Mouse (Mus musculus): ENCODE data around the gene Podxl. TPM values are rescaled to one million over a fixed set of nuclear protein-coding genes. Genes with fewer than 3 reads are reported as not detected.

Podxl gene
- polyA plus RNA-seq, 2 experiments, result 5.8 to 8.9 TPM

DNA sequence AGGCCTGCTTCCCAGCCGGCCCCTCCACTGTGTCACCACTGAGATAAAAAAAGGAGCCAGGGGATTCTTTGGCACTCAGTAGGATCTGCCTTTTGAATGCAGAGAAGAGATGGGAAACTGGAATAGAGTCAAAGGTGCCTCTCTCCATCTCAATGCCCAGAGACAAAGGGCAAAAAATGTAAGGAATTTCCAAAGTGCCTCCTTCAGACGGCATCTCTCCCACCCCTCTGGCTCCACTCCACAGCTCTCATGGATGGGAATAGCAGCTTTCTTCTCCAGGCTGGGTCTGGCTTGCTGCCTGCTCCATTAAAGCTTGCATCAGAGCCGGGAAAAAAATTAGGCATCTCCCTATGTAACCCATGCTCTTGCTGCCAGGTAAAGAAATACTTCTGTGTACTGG is 37.4 kb upstream of the Podxl start:
- 18% methylated on average over 3 of the region's 3 CpGs for WGBS
- H3K27ac ChIP-seq (replicated peaks; ENCODE audit: low read depth, low read length), result no peak overlapping the region
- no peaks in the 10 kb centered on the region for H3K9me3 ChIP-seq (ENCODE audit: control insufficient read depth, low read length)
- no peak overlapping the region for H3K4me2 ChIP-seq (replicated peaks; ENCODE audit: low read depth, low read length, severe bottlenecking)
- DNase-seq (ENCODE audit: low spot score) (peak; percentile 51), ATAC-seq (ENCODE audit: low FRiP score, low read depth) (no peak)
- no peaks in the 10 kb centered on the region for H3K36me3 ChIP-seq (ENCODE audit: control insufficient read depth, insufficient read depth, low read length)
- H3K4me1 ChIP-seq (ENCODE audit: control insufficient read depth, insufficient read depth, low read length), result peaks cover 29% of the 10 kb centered on the region
- no peaks in the 10 kb centered on the region for H3K27me3 ChIP-seq (ENCODE audit: control insufficient read depth, insufficient read depth, low read length)
- no peak overlapping the region for H3K4me3 ChIP-seq (replicated peaks; ENCODE audit: low read length)
- no peak for TF ChIP-seq POLR2A (IDR thresholded peaks at IDR 0.05; ENCODE audit: borderline replicate concordance, extremely low read depth, insufficient read depth, insufficient read length)
- no peak overlapping the region for H3K9ac ChIP-seq (ENCODE audit: low read depth, low read length, severe bottlenecking)

DNA sequence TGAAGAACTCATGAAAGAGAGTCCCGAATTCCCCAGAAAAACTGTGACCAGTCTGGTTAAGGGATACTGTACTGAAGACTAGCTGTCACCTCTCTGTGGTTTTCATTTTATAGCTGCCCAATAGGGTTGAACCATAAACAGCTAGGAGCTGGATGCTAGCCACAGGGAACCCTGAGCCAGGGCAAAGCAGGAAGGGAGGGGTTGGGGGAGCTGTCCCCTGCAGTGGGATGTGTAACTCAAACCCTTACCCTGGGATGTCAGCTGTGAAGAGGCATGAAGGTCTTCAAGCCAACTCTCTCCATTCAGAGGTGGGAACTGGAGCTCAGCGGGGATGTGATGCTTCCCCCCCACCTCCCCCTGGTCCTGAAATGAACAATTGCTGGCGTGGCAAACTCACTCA is 36.1 kb upstream of the Podxl start:
- whole genome bisulfite sequencing, result 22% methylated on average over 3 of the region's 3 CpGs
- no peaks in the 10 kb centered on the region for H3K9me3 ChIP-seq (ENCODE audit: control insufficient read depth, low read length)
- H3K4me2 ChIP-seq (replicated peaks; ENCODE audit: low read depth, low read length, severe bottlenecking), result no peak overlapping the region
- no peaks in the 10 kb centered on the region for H3K27me3 ChIP-seq (ENCODE audit: control insufficient read depth, insufficient read depth, low read length)
- no peak overlapping the region for H3K9ac ChIP-seq (ENCODE audit: low read depth, low read length, severe bottlenecking)
- TF ChIP-seq POLR2A (IDR thresholded peaks at IDR 0.05; ENCODE audit: borderline replicate concordance, extremely low read depth, insufficient read depth, insufficient read length), result no peak
- peaks cover 29% of the 10 kb centered on the region for H3K4me1 ChIP-seq (ENCODE audit: control insufficient read depth, insufficient read depth, low read length)
- no peak for DNase-seq (ENCODE audit: low spot score)
- no peak for ATAC-seq (ENCODE audit: low FRiP score, low read depth)
- H3K27ac ChIP-seq (replicated peaks; ENCODE audit: low read depth, low read length), result no peak overlapping the region
- H3K36me3 ChIP-seq (ENCODE audit: control insufficient read depth, insufficient read depth, low read length), result no peaks in the 10 kb centered on the region
- no peak overlapping the region for H3K4me3 ChIP-seq (replicated peaks; ENCODE audit: low read length)

DNA sequence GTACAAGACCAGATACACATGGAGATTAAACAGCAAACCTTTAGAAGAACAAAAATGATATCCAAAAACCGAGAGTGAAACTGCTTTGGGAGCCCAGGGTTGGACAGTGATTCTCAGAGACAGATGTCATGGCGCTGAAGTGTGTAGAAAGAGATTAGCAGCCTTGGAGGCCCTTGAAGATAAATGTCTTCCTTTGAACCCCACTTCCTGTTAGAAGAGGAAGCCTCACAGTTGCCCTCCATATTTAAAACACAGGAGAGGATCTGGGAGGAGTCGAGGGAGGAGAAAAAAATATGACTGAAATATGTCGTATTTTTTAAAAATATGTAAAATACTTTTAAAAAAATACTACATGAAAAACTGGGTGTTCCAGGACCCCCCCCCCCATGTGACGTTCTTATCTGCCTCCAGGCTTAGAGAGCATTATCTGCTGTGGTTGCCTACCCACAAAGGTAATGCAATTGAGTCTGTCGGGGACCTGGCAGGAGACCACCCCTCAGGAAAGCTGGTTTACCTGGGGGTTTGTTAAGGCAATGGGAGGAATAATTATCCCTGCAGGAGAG is 34.6 kb upstream of the Podxl start:
- no peak for ATAC-seq (ENCODE audit: low FRiP score, low read depth)
- 73% methylated on average over 6 of the region's 6 CpGs for WGBS
- H3K4me2 ChIP-seq (replicated peaks; ENCODE audit: low read depth, low read length, severe bottlenecking), result no peak overlapping the region

DNA sequence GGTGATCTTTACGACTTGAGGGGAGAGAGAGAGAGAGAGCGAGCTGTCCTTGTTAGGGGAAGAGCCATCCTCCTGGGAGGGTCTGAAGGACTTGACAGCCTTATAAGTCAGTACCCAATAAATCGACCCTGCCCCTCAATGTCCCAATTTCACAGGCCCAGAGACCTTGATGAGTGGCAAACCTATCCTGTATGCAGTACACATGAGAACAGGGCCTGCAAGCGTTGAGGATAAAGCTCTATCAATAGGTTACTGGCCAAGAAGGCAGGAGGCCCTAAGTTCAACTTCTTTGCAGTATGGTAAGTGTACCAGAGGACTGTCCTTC is 33.3 kb upstream of the Podxl start:
- H3K9ac ChIP-seq (ENCODE audit: low read depth, low read length, severe bottlenecking), result no peak overlapping the region
- H3K9me3 ChIP-seq (ENCODE audit: control insufficient read depth, low read length), result no peaks in the 10 kb centered on the region
- no peak overlapping the region for H3K4me3 ChIP-seq (replicated peaks; ENCODE audit: low read length)
- peaks cover 29% of the 10 kb centered on the region for H3K4me1 ChIP-seq (ENCODE audit: control insufficient read depth, insufficient read depth, low read length)
- H3K36me3 ChIP-seq (ENCODE audit: control insufficient read depth, insufficient read depth, low read length), result no peaks in the 10 kb centered on the region
- WGBS, result 29% methylated on average over 4 of the region's 4 CpGs
- ATAC-seq (ENCODE audit: low FRiP score, low read depth) (no peak), DNase-seq (ENCODE audit: low spot score) (no peak)
- H3K27me3 ChIP-seq (ENCODE audit: control insufficient read depth, insufficient read depth, low read length), result no peaks in the 10 kb centered on the region
- TF ChIP-seq POLR2A (IDR thresholded peaks at IDR 0.05; ENCODE audit: borderline replicate concordance, extremely low read depth, insufficient read depth, insufficient read length), result no peak
- H3K4me2 ChIP-seq (replicated peaks; ENCODE audit: low read depth, low read length, severe bottlenecking), result peak overlapping the region; percentile 10; the same call in 1 of the 2 replicates
- 0 out of 2 replicates have a peak overlapping the region, but pooled peaks have one; percentile 14 for H3K27ac ChIP-seq (replicated peaks; ENCODE audit: low read depth, low read length)

More for the DNA sequence above, 34.6 kb upstream of the Podxl start:
- Histone ChIP-seq H3K27ac (replicated peaks; ENCODE audit: low read depth, low read length) (no peak overlapping the region), H3K4me1 (ENCODE audit: control insufficient read depth, insufficient read depth, low read length) (peaks cover 29% of the 10 kb centered on the region), H3K9ac (ENCODE audit: low read depth, low read length, severe bottlenecking) (no peak overlapping the region), H3K9me3 (ENCODE audit: control insufficient read depth, low read length) (no peaks in the 10 kb centered on the region), H3K27me3 (ENCODE audit: control insufficient read depth, insufficient read depth, low read length) (no peaks in the 10 kb centered on the region), H3K36me3 (ENCODE audit: control insufficient read depth, insufficient read depth, low read length) (no peaks in the 10 kb centered on the region), H3K4me3 (replicated peaks; ENCODE audit: low read length) (no peak overlapping the region)
- TF ChIP-seq POLR2A (IDR thresholded peaks at IDR 0.05; ENCODE audit: borderline replicate concordance, extremely low read depth, insufficient read depth, insufficient read length), result no peak
- no peak for DNase-seq (ENCODE audit: low spot score)

DNA sequence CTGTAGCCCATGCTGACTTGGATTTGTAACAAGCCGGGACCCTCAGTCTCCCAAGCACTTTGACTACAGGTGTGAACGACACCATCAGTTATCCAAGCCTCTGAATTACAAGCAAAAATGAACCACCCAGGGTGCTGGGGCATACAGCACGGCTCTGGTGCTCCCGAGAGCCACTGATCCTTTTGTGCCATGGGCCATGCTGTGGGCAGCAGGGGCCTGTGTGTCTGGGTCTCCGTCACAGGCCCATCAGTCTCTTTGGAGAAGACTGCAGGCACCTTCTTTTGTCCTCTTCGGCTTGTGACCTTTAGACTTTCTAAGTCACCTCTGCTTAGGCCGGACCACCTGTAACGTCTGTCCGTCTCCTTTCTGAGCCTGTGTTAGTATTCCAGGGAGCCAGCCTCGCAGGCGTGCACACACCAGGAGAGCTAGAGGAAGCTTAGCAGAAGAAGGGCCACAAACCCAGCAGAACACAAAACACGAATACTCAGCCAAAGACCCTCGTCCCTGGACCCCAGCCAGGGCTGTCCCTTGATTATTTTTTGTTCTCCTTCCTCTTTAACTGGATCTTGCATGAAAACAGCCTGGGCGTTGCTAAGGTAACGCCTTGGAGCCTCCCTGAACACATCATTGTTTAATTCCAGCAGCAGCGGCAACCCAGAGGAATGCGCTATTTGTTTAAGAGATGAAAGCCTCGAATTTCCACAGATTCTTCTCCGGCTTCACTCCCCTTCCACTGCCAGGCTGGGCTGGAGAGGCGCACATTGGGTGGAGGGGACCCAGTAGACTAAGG is 32.8 kb upstream of the Podxl start:
- no peaks in the 10 kb centered on the region for H3K27me3 ChIP-seq (ENCODE audit: control insufficient read depth, insufficient read depth, low read length)
- DNase-seq (ENCODE audit: low spot score), result peak; percentile 74
- H3K4me1 ChIP-seq (ENCODE audit: control insufficient read depth, insufficient read depth, low read length), result peaks cover 29% of the 10 kb centered on the region
- 0 out of 2 replicates have a peak overlapping the region, but pooled peaks have one; percentile 14 for H3K27ac ChIP-seq (replicated peaks; ENCODE audit: low read depth, low read length)
- no peak overlapping the region for H3K9ac ChIP-seq (ENCODE audit: low read depth, low read length, severe bottlenecking)
- H3K36me3 ChIP-seq (ENCODE audit: control insufficient read depth, insufficient read depth, low read length), result no peaks in the 10 kb centered on the region
- WGBS, result 31% methylated on average over 20 of the region's 20 CpGs
- H3K4me2 ChIP-seq (replicated peaks; ENCODE audit: low read depth, low read length, severe bottlenecking), result peak overlapping the region; percentile 10; the same call in 1 of the 2 replicates
- H3K4me3 ChIP-seq (replicated peaks; ENCODE audit: low read length), result no peak overlapping the region
- no peak for TF ChIP-seq POLR2A (IDR thresholded peaks at IDR 0.05; ENCODE audit: borderline replicate concordance, extremely low read depth, insufficient read depth, insufficient read length)
- no peaks in the 10 kb centered on the region for H3K9me3 ChIP-seq (ENCODE audit: control insufficient read depth, low read length)
- ATAC-seq (ENCODE audit: low FRiP score, low read depth), result peak; percentile 77
